Mouse (Mus musculus) liver, adult 10 weeks (tissue): ENCODE results near the gene Gm3573. TPM values are rescaled to one million over a fixed set of nuclear protein-coding genes. Genes with fewer than 3 reads are reported as not detected.

Experiments used
- polyA plus RNA-seq: library from polyadenylated mRNA; stranded (reverse); fragments of 350-450 nt; fragmentation: Illumina TruSeq; extraction: RNeasy Lipid Tissue Mini Kit (QIAGEN cat#74804); gene quantifications from one replicate; pipeline ENCODE4 v1.2.3, GENCODE M21; 2014; ENCODE audit warnings: low read depth, low replicate concordance

The Gm3573 gene
- polyA plus RNA-seq = not detected

DNA sequence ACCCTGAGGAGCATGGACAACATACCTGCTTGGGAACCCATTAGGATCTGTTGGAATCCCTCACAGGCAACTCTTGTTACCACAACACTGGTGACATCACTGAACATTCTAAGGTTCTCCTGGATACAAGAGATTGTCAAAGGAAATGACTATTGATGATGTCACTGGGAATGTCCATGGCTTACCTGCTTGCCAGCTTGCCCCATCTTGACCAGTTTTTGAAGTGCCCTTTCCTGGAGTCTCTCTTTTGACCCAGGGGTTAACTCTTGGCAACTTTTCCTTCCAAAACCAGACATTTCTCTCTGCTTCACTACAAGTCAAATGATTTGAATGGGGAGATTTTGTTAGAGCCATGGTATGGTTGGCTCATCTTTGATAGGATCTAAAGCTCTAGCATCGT is at the start of gene Gm3573:
Gene Gm3573 (minus strand): TSS at position 101 of the 400 bp plus-strand sequence.

DNA sequence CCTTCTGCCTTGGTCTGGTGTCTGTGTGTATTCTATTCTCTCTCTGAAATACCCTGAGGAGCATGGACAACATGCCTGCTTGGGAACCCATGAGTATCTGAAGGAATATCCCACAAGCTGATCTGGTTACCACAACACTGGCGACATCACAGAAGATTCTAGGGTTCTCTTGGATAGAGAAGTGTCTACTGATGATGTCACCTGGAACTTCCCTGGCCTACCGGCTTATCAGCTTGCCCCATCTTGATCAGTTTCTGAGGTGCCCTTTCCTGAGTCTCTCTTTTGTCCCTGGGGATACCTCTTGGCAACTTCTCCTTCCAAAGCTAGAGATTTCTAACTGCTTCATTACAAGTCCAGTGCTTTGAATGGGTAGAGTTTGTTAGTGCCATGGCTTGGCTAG is 28.1 kb downstream of the Gm3573 start, which contains the start of gene Gm17027:
Gene Gm17027 (minus strand): TSS at position 101 of the 400 bp plus-strand sequence.

Other genes with a start within 250 kb of the Gm3573 start
- not detected for gene 1700024B05Rik, start 246.8 kb downstream of the Gm3573 start, polyA plus RNA-seq
- not detected for gene Gm6401, start 222.9 kb downstream of the Gm3573 start, polyA plus RNA-seq
- gene Gm3543, start 207.5 kb downstream of the Gm3573 start, polyA plus RNA-seq = not detected
- gene Gm7951, start 73.4 kb downstream of the Gm3573 start, polyA plus RNA-seq = not detected
- not detected for gene Gm17027, start 28.2 kb downstream of the Gm3573 start, polyA plus RNA-seq
- not detected for gene Gm17026, start 69.3 kb upstream of the Gm3573 start, polyA plus RNA-seq
- not detected for gene Gm9611, start 106.6 kb upstream of the Gm3573 start, polyA plus RNA-seq
- not detected for gene Gm7995, start 119.4 kb upstream of the Gm3573 start, polyA plus RNA-seq
- gene Gm8005, start 248.9 kb upstream of the Gm3573 start, polyA plus RNA-seq = not detected